Mouse (Mus musculus) gastrocnemius, postnatal 4 days (tissue): ENCODE results near the gene Rasal2. TPM values are rescaled to one million over a fixed set of nuclear protein-coding genes. Genes with fewer than 3 reads are reported as not detected.

ENCODE experiments used
- DNase-seq, 2 experiments: peaks; one replicate each; pipeline ENCODE4 v3.0.0; 2021 to 2022; ENCODE audit warnings: low spot score in 2 of 2, mixed read lengths in 2 of 2
- total RNA-seq, 2 experiments: library from RNA; stranded (reverse); gene quantifications; 2 replicates each; pipeline ENCODE4 v1.2.3; 2021

The Rasal2 gene
- total RNA-seq, 2 experiments from 2014 or later: 15.7 to 20.9 TPM

GRCm38 (mm10) chr1:157368316-157368715 is 44.1 kb downstream of the Rasal2 start:
- DNase-seq: no peak

GRCm38 (mm10) chr1:157346661-157347060 is 65.7 kb downstream of the Rasal2 start:
- DNase-seq: no peak

- no peak for DNase-seq
These were observed 68.9 kb downstream of the Rasal2 start for GRCm38 (mm10) chr1:157343519-157343918.

- DNase-seq: no peak
These were observed 77.6 kb downstream of the Rasal2 start for GRCm38 (mm10) chr1:157334834-157335233.

GRCm38 (mm10) chr1:157328068-157328467 is 84.3 kb downstream of the Rasal2 start:
- no peak for DNase-seq

GRCm38 (mm10) chr1:157323091-157323490 is 89.3 kb downstream of the Rasal2 start:
- no peak for DNase-seq

GRCm38 (mm10) chr1:157318896-157319295 is 93.5 kb downstream of the Rasal2 start:
- DNase-seq: no peak

GRCm38 (mm10) chr1:157301266-157301665 is 111.1 kb downstream of the Rasal2 start:
- DNase-seq: no peak

GRCm38 (mm10) chr1:157299559-157299958 is 112.8 kb downstream of the Rasal2 start:
- no peak for DNase-seq

GRCm38 (mm10) chr1:157298990-157299389 is 113.4 kb downstream of the Rasal2 start:
- DNase-seq: no peak

- no peak for DNase-seq
These were observed 115.3 kb downstream of the Rasal2 start for GRCm38 (mm10) chr1:157297137-157297536.

GRCm38 (mm10) chr1:157295868-157296267 is 116.5 kb downstream of the Rasal2 start:
- no peak for DNase-seq

- no peak for DNase-seq
These were observed 122.2 kb downstream of the Rasal2 start for GRCm38 (mm10) chr1:157290173-157290572.

- no peak for DNase-seq
These were observed 123.1 kb downstream of the Rasal2 start for GRCm38 (mm10) chr1:157289251-157289650.

GRCm38 (mm10) chr1:157286561-157286960 is 125.8 kb downstream of the Rasal2 start:
- DNase-seq: peak in 1 of 2 experiments; percentile 11

GRCm38 (mm10) chr1:157285366-157285765 is 127.0 kb downstream of the Rasal2 start:
- no peak for DNase-seq

GRCm38 (mm10) chr1:157280781-157281180 is 131.6 kb downstream of the Rasal2 start:
- no peak for DNase-seq

GRCm38 (mm10) chr1:157275672-157276307 is 136.6 kb downstream of the Rasal2 start:
- no peak for DNase-seq

- DNase-seq: no peak
These were observed 144.5 kb downstream of the Rasal2 start for GRCm38 (mm10) chr1:157267894-157268293.

GRCm38 (mm10) chr1:157256562-157256961 is 155.8 kb downstream of the Rasal2 start:
- DNase-seq: no peak

- DNase-seq: no peak
These were observed 156.6 kb downstream of the Rasal2 start for GRCm38 (mm10) chr1:157255776-157256175.

- no peak for DNase-seq
These were observed 158.6 kb downstream of the Rasal2 start for GRCm38 (mm10) chr1:157253600-157254490.
